Mouse (Mus musculus): ENCODE results near the gene Zbtb8b. TPM values are rescaled to one million over a fixed set of nuclear protein-coding genes. Genes with fewer than 3 reads are reported as not detected.
A peak's percentile ranks its signal among the peaks of the same experiment; 100 is the strongest.
"Not testable (repeated sequence)": the region's sequence is repeated elsewhere in the genome, so short reads cannot be mapped to it uniquely, and the experiment has no call there.

Gene Zbtb8b
- polyA plus RNA-seq, 2 experiments: 0.31 to 0.91 TPM

DNA sequence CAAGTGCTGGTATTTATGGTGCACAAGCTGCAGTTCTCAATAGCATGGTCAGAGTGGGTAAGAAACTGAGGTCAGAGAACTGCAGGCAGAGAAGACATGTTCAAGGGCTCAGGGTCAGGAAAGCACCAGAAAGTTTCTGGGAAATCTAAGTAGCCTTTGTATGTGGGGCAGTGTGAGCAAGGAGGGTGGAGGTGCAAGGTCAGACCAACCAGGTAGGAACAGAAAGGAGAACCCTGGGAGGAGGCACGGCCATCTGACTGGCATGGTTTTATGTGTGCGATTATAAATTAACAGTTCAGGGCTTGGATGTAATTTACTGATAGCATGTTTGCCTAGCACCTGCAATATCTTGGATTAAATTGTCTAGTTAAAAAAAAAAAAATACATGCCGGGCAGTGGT, 19.1 kb upstream of the Zbtb8b start:
- Histone ChIP-seq H3K36me3 (replicated peaks; ENCODE audit: control insufficient read depth, insufficient read depth, low read depth) (peaks cover 4% of the 10 kb centered on the region), H3K4me2 (ENCODE audit: low read depth) (no peak overlapping the region), H3K9me3 (ENCODE audit: control insufficient read depth, low read length) (no peaks in the 10 kb centered on the region), H3K27ac (no peak overlapping the region), H3K4me1 (replicated peaks; ENCODE audit: control insufficient read depth in 2 of 2, insufficient read depth in 2 of 2, low read length in 1 of 2) (peaks cover 24 to 29% of the 10 kb centered on the region in 2 experiments), H3K4me3 (ENCODE audit: insufficient read depth in 1 of 2, low read depth in 2 of 2, low read length in 2 of 2) (no peak overlapping the region), H3K27me3 (ENCODE audit: control insufficient read depth, insufficient read depth, low read length) (no peaks in the 10 kb centered on the region), H3K9ac (replicated peaks) (no peak overlapping the region)
- no peak for TF ChIP-seq CTCF (IDR thresholded peaks at IDR 0.05; ENCODE audit: low read depth)
- no peak for TF ChIP-seq EP300 (IDR thresholded peaks at IDR 0.05; ENCODE audit: low read depth)
- ATAC-seq (ENCODE audit: insufficient read depth) (no peak), DNase-seq (ENCODE audit: low read depth in 3 of 3, low spot score in 3 of 3) (no peak)
- 83% methylated on average over 3 of the region's 3 CpGs for WGBS (ENCODE audit: insufficient replicate concordance)

DNA sequence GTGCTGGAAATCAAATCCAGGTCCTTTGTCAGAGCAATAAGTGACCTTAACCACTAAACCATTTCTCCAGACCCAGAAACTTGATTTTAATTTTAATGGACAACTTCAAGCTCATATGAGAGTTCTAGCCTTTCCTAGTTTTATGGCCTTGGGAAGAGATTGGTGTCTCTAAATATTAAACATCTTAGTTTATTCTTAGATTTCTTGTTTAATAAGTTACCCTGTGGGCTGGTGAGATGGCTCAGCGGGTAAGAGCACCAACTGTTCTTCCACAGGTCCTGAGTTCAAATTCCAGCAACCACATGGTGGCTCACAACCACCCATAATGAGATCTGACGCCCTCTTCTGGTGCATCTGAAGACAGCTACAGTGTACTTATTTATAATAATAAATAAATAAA, 16.7 kb upstream of the Zbtb8b start:
- H3K4me3 ChIP-seq (ENCODE audit: insufficient read depth in 1 of 2, low read depth in 2 of 2, low read length in 2 of 2); DNase-seq (ENCODE audit: low read depth in 3 of 3, low spot score in 3 of 3); H3K4me2 ChIP-seq (ENCODE audit: low read depth); H3K36me3 ChIP-seq (replicated peaks; ENCODE audit: control insufficient read depth, insufficient read depth, low read depth); H3K4me1 ChIP-seq (replicated peaks; ENCODE audit: control insufficient read depth in 2 of 2, insufficient read depth in 2 of 2, low read length in 1 of 2); ATAC-seq (ENCODE audit: insufficient read depth); H3K9me3 ChIP-seq (ENCODE audit: control insufficient read depth, low read length); H3K9ac ChIP-seq (replicated peaks); H3K27me3 ChIP-seq (ENCODE audit: control insufficient read depth, insufficient read depth, low read length); H3K27ac ChIP-seq: not testable (repeated sequence)
- 51% methylated on average over 2 of the region's 2 CpGs for WGBS (ENCODE audit: insufficient replicate concordance)

DNA sequence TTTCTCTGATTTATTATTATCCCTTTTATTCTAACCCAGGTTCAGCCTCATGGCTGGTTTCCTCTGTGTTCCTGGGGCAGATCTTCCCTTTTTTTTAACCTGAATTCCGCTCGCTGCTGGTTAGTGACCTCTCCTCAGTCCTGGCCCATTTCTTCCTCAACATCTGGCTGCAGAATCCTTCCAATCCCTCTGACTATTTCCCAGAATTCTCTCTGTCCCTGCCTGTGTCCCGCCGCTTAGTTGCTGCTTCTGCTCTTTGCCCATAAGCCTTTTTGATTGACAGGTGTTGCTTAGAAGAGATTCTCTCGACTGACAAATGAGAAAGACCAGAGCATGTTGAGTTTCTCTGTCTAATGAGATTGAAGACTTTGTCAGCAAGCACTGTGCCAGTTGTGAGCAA, 15.5 kb upstream of the Zbtb8b start:
- no peak overlapping the region for H3K4me2 ChIP-seq (ENCODE audit: low read depth)

DNA sequence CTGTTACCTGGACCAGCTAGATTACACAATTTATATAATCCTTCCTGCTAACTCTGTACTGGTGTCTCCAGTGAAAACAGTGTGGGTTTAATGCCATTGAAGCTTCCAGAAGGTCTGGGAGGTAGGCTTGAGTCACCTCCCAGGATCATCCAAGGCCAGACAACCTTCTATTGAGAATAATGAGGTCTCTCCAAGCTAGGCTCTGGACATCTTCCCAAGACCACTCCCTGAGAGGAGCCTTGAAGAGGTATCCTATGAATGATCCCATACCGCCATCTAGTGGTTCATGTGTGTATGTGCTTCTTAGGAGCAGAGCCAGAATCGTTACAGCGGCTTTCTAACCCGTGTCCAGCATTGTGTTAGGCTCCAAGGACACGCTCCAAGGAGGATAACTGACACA, 14.6 kb upstream of the Zbtb8b start:
- TF ChIP-seq CTCF (IDR thresholded peaks at IDR 0.05; ENCODE audit: low read depth): peak; percentile 98
- TF ChIP-seq EP300 (IDR thresholded peaks at IDR 0.05; ENCODE audit: low read depth): no peak
- ATAC-seq (ENCODE audit: insufficient read depth) (peak; percentile 64; the same call in 1 of the 2 replicates), DNase-seq (ENCODE audit: low read depth in 3 of 3, low spot score in 3 of 3) (peak; percentile 64 to 71 (median 64))
- Histone ChIP-seq H3K4me3 (ENCODE audit: insufficient read depth in 1 of 2, low read depth in 2 of 2, low read length in 2 of 2) (no peak overlapping the region), H3K9ac (replicated peaks) (no peak overlapping the region), H3K27ac (no peak overlapping the region), H3K4me2 (ENCODE audit: low read depth) (no peak overlapping the region), H3K4me1 (replicated peaks; ENCODE audit: control insufficient read depth in 2 of 2, insufficient read depth in 2 of 2, low read length in 1 of 2) (0 out of 4 replicates have a peak, but pooled peaks cover 0 to 2% of the 10 kb centered on the region in 2 experiments), H3K27me3 (ENCODE audit: control insufficient read depth, insufficient read depth, low read length) (no peaks in the 10 kb centered on the region), H3K36me3 (replicated peaks; ENCODE audit: control insufficient read depth, insufficient read depth, low read depth) (no peaks in the 10 kb centered on the region), H3K9me3 (ENCODE audit: control insufficient read depth, low read length) (no peaks in the 10 kb centered on the region)
- under 1% methylated on average over 5 of the region's 5 CpGs for WGBS (ENCODE audit: insufficient replicate concordance)

More for the DNA sequence above, 15.5 kb upstream of the Zbtb8b start:
- Histone ChIP-seq H3K4me3 (ENCODE audit: insufficient read depth in 1 of 2, low read depth in 2 of 2, low read length in 2 of 2) (no peak overlapping the region), H3K4me1 (replicated peaks; ENCODE audit: control insufficient read depth in 2 of 2, insufficient read depth in 2 of 2, low read length in 1 of 2) (peaks cover 3 to 4% of the 10 kb centered on the region in 2 experiments; a peak in 2 of 4 replicates), H3K9me3 (ENCODE audit: control insufficient read depth, low read length) (no peaks in the 10 kb centered on the region), H3K36me3 (replicated peaks; ENCODE audit: control insufficient read depth, insufficient read depth, low read depth) (no peaks in the 10 kb centered on the region), H3K27me3 (ENCODE audit: control insufficient read depth, insufficient read depth, low read length) (no peaks in the 10 kb centered on the region), H3K9ac (replicated peaks) (no peak overlapping the region), H3K27ac (no peak overlapping the region)
- no peak for ATAC-seq (ENCODE audit: insufficient read depth)
- no peak for DNase-seq (ENCODE audit: low read depth in 3 of 3, low spot score in 3 of 3)
- TF ChIP-seq CTCF (IDR thresholded peaks at IDR 0.05; ENCODE audit: low read depth) (no peak), EP300 (IDR thresholded peaks at IDR 0.05; ENCODE audit: low read depth) (no peak)
- 46% methylated on average over 5 of the region's 5 CpGs for WGBS (ENCODE audit: insufficient replicate concordance)

DNA sequence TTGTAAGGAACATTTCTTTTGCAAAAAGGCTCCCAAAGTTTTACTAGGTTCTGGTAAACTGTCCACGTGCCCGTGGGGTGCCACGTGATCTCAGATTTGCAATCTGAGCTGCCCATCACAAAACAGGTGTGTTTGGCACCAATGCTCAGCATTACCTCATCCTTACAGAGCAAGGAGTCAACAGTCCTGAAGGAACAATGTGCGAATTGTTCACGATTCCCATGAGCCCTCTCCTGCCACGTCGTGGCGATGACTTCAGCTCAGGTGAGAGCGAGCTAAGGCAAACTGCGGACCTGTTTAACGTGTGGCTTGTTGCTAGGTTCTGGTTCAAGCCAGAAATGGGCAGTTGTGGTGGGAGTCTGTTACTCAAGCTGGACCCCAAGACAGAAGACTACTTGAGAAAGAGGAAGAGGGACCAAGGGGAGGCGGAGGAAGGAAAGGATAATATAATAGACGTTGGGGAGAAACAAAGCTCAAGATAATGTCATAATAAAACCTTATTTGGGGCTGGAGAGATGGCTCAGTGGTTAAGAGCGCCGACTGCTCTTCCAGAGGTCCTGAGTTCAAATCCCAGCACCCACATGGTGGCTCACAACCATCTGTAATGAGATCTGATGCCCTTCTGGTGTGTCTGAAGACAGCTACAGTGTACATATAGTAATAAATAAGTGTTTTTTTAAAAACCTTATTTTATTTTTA, 11.0 kb upstream of the Zbtb8b start:
- H3K4me2 ChIP-seq (ENCODE audit: low read depth): no peak overlapping the region
- peaks cover 0 to 8% of the 10 kb centered on the region in 2 experiments; a peak in 2 of 4 replicates for H3K4me1 ChIP-seq (replicated peaks; ENCODE audit: control insufficient read depth in 2 of 2, insufficient read depth in 2 of 2, low read length in 1 of 2)
- ATAC-seq (ENCODE audit: insufficient read depth) (no peak), DNase-seq (ENCODE audit: low read depth in 3 of 3, low spot score in 3 of 3) (no peak)
- H3K36me3 ChIP-seq (replicated peaks; ENCODE audit: control insufficient read depth, insufficient read depth, low read depth): no peaks in the 10 kb centered on the region
- 67% methylated on average over 15 of the region's 15 CpGs for WGBS (ENCODE audit: insufficient replicate concordance)
- H3K27me3 ChIP-seq (ENCODE audit: control insufficient read depth, insufficient read depth, low read length): no peaks in the 10 kb centered on the region
- H3K4me3 ChIP-seq (ENCODE audit: insufficient read depth in 1 of 2, low read depth in 2 of 2, low read length in 2 of 2): no peak overlapping the region
- no peaks in the 10 kb centered on the region for H3K9me3 ChIP-seq (ENCODE audit: control insufficient read depth, low read length)
- TF ChIP-seq EP300 (IDR thresholded peaks at IDR 0.05; ENCODE audit: low read depth): no peak
- no peak for TF ChIP-seq CTCF (IDR thresholded peaks at IDR 0.05; ENCODE audit: low read depth)
- no peak overlapping the region for H3K9ac ChIP-seq (replicated peaks)
- no peak overlapping the region for H3K27ac ChIP-seq

Measured in liver, embryonic 14.5 days (tissue).